Mouse (Mus musculus) CH12F3 (cell line): ENCODE data around the gene Acap1.
"Not testable (repeated sequence)": the region's sequence is repeated elsewhere in the genome, so short reads cannot be mapped to it uniquely, and the experiment has no call there.

ENCODE experiments used
- in situ Hi-C: fragments of 300-500 bp; cut with MboI; formaldehyde crosslinking; loops from 2 replicates; pipeline ENCODE4 v1.14.3; 2020; ENCODE audit warnings: low sequenced_read_pairs

The Acap1 gene

GRCm38 (mm10) chr11:69921114-69922011 is 26.0 kb upstream of the Acap1 start, which contains the start of gene Eif5a:
TSS of gene Eif5a (minus strand) at chr11:69921958.
- in situ Hi-C loops, result no loop called here

GRCm38 (mm10) chr11:69920266-69921031 is 25.1 kb upstream of the Acap1 start:
- in situ Hi-C loops, result no loop called here

DNA sequence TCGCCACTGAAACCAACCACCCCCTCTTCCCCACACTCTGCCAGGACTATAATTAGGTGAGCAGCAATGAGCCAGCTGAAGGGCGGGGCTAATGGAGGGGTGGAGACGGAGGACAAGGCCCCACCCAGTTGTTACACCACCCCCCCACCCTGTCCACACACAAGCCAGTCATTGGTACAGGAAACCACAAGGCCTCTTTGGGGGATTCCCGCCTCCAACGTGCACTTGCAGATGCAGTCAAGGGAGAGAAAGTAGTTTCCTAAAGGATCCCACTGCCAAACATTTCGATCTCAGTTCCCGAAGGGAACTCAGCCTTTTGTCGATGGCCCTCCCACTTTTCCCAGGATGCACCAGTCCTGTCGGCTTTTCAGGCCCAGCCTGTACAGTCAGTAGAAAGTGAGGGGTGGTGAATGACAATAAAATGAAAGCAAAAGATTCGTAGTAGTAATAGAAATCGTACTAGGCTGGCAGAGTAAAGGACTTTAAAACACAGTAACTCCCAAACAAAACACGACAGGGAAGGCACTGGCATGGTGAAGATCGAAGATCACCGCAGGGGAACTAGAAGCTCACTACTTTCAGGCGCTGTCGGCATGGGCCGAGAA is 24.4 kb upstream of the Acap1 start:
- in situ Hi-C loops, result no loop called here

DNA sequence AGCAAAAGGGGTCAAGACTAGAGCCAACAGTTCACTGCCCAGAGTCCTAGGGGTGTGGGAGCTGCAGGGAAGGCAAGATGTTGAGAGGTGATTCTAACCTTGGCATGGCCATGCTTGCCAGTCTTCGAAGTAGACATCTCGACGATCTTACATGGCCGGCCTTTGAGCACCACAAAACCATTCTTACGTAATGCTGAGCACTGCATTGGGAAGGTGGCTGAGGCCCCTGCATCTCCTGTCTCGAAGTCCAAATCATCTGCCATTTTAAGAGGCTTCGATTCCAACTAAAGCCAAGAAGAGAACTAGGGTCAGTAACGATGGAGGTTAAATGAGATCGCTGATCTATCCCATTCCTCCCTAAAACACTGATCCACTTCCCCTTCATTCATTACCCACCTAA is 23.7 kb upstream of the Acap1 start:
- in situ Hi-C loops, result no loop called here

DNA sequence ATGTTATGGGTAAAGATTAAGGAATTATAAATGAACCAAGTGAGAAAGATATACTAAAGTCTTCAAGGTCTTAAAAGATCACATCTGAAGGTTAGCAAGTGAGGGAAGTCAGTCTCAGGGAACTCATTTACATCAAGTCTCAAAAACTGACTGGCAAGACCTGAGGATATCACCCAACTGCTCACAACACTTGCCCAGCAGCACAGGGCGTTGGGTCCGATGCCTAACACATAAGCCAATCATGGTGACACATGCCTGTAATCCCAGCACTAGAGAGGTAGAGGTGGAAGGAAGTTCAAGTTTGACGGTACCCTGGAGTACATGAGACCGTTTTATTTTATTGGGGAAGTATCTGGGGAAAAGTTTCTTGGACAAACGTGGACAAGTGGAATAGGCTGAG is 22.8 kb upstream of the Acap1 start:
- in situ Hi-C loops, result no loop called here

GRCm38 (mm10) chr11:69917379-69917948 is 22.1 kb upstream of the Acap1 start:
- in situ Hi-C loops, result no loop called here

DNA sequence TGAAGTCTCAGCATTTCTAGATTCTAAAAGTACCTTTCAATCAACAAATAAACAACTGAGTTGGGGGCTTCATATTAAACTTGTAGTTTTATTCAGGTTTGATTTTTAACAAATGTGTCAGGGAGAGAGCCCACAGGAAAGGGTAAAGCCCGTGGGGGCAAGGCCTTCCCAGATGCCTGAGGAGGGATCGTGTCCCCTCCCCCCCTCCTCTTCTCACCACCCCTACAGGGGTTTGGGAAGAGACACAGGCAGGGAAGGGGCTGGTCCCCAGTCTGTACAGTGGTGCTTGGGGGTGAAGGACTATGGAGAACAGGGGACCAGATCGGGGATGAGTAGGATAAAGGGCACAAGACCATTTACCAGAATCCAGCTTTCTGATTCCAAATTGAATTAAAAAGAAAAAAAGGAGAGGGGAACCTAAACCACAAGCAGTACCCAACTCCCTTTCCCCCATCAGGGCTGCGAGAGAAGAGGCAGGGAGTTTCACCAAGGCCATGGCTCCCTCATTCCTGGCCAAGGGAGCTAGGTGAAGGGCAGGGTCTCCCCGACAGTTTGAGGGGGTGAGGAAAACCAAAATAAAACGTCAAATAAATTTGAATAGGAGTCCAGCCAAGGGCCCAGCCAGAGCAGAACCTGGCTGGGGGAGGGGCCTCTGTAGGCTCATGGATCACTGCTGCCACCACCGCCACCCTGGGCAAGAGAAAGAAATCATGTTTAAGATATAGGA is 21.5 kb upstream of the Acap1 start:
- in situ Hi-C loops, result not testable (repeated sequence)

DNA sequence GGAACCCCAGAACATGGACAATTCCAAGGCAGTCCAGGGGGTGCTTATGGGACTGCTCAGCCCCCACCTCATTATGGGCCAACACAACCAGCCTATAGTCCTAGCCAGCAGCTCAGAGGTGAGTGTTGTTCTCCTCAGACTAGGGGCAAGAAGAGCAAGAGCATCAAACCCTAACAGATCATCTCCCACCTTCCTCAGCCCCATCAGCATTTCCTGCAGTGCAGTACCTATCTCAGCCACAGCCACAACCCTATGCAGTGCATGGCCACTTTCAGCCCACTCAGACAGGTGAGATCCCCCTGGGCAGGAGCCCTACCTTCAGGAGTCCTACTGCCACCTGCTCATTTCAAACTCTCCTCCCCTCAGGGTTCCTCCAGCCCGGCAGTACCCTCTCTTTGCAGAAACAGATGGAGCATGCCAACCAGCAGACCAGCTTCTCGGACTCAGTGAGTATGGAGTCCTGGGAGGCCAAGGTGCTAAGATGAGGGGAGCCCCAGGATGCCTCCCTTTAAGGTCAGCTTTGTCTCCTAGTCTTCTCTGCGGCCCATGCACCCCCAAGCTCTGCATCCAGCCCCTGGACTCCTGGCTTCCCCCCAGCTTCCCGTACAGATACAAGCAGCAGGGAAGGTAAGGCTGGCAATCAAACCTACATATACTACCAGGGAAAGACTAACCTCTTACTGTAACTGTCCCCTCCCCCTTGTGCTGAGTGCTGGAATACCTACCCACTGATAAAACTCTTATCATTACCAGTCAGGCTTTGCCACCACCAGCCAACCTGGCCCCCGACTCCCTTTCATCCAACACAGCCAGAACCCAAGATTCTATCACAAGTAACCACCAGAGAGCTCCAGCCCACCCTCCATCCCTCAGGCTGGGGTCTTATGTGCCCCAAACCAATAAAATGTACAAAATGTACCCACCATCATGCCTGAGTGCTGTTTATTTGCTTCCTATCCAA is 20.6 kb upstream of the Acap1 start:
- in situ Hi-C loops, result no loop called here

GRCm38 (mm10) chr11:69914917-69915430 is 19.6 kb upstream of the Acap1 start:
- in situ Hi-C loops, result no loop called here

DNA sequence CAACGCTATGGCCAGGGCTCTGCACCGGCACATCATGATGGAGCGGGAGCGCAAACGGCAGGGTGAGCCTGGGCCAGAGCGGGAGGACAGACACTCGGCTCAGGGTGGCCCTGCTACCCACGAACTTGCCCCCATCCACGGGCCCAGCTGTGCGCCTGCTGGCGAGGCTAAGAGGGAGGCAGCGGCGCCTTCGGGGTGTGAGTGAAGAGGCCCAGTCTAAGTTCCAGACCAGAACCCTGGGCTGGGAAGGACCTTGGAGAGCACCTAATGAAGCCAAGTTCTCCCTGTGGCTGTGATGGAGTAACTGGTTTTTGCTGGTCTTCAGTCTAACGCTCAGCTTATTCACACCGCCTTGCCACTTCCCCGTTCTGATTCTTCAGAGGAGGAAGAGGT is 19.0 kb upstream of the Acap1 start:
- in situ Hi-C loops, result no loop called here

- in situ Hi-C loops, result no loop called here
These were observed 18.4 kb upstream of the Acap1 start, which contains the start of gene Gps2 for GRCm38 (mm10) chr11:69913554-69914371. TSS of gene Gps2 (plus strand) at chr11:69913888.

GRCm38 (mm10) chr11:69912716-69913530 is 17.6 kb upstream of the Acap1 start:
- in situ Hi-C loops, result no loop called here

GRCm38 (mm10) chr11:69911701-69912100 is 16.4 kb upstream of the Acap1 start:
- in situ Hi-C loops, result no loop called here

DNA sequence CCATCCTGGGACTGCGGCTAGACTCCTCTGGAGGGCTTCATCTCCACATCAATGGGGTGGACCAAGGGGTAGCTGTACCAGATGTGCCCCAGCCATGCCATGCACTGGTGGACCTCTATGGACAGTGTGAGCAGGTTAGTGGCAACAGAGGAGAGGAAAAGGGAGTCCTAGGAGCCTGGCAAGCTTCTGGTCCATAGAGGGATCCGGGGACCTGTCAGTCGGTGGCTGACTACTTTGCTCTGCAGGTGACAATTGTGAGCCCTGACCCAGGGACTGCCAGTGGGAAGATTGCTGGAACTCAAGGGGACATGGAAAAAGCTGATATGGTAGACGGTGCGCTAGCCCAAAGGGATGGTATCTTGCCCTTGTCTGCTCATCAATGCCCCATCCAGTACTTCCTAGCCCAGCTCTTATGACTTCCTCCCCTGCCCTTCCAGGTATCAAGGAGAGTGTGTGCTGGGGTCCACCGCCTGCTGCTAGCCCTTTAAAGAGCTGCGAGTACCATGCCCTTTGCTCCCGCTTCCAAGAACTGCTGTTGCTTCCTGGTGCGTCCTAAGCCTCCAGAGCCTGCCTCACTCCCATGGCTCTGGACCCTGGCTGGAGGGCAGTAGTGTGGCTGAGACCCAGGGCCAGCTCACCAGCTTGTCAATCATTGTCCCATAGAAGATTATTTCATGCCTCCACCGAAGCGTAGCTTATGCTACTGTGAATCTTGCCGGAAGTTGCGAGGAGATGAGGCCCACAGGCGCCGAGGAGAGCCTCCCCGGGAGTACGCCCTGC is 15.6 kb upstream of the Acap1 start:
- in situ Hi-C loops, result no loop called here

DNA sequence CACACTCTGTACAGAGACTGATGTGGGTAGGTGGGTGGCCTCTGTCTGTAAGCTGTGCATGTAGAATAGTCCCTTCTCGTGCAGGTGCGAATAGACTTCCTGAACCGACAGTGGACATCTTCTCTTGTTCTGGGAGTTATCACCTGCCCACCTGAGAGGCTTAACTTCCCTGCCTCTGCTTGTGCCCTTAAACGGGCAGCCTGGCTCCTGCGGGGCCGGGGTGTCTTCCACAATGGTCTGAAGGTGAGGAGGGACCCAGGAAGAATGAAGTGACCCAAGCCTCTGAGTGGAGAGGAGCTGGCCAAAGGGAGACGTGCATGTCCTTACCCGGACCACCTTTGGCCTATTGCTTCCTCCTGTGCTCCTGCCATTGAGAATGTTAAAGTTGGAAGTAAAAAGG is 14.8 kb upstream of the Acap1 start:
- in situ Hi-C loops, result no loop called here

DNA sequence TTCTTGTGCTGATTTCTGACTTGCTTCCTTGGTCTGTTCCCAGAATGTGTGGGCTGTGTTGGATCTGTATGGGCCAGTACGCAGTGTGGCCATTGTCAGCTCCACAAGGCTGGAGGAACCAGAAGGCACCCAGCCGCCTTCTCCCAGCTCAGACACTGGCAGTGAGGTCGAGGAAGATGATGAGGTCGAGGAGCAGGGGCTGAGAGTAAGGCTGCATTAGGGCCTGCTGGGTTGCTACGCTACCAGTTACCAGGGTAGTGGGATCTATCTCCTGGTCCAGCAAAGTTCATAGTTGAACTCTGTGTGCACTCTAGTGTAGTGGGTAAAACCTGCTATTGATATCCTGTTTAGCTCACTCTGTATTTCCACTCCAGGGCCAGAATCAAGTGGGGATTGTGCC is 13.8 kb upstream of the Acap1 start:
- in situ Hi-C loops, result no loop called here

- in situ Hi-C loops, result no loop called here
These were observed 13.3 kb upstream of the Acap1 start for GRCm38 (mm10) chr11:69908645-69909044.
